14 mouse cellular contexts compared by ENCODE assay signal in the genomic region with DNA sequence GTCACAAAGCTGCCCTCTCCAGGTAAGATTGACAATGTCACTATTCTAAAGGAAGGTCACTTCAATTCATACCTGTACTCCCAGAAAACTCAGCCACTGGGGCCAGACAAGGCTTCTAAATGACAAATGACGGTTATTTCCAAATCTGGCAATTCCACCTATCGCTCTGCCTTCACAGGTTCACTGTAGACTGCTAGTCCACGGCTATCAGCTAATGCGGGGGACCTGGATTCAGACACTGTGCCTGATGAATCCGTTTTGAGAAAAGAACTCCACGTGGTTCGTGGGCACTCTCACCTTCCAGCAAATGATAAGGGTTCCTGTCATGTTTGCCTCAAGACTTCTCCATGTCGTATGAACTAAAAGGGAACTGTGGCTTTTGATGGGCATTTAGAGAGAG.
"Had no signal": no experiment of that assay in that cellular context is flagged by ENCODE, and none has a peak within 500 bp of the region (broad histone marks: within the 10 kb centered on the region; RNA-seq: fewer than 3 reads in every experiment).

No protein-coding gene starts in this region.

- H3K9ac ChIP-seq: liver, embryonic 13.5 days; midbrain, embryonic 13.5 days; stomach, embryonic 15.5 days had no signal

- H3K9me3 ChIP-seq: liver, embryonic 13.5 days; midbrain, embryonic 13.5 days; stomach, embryonic 15.5 days had no signal

- H3K27me3 ChIP-seq: midbrain, embryonic 13.5 days had no signal

- H3K36me3 ChIP-seq: liver, embryonic 13.5 days; stomach, embryonic 15.5 days had no signal

- H3K27ac ChIP-seq: kidney, postnatal 0 days; liver, embryonic 13.5 days; macrophage; midbrain, embryonic 13.5 days; stomach, embryonic 15.5 days had no signal

- DNase-seq: kidney, adult 2 months; kidney, postnatal 25 days; liver, embryonic 13.5 days; lung, adult 2 months; lung, postnatal 14 days; right cerebral cortex, adult 18-20 months; right cerebral cortex, postnatal 14 days; right cerebral cortex, postnatal 4 days; thymus, postnatal 25 days had no signal

- H3K4me2 ChIP-seq: liver, embryonic 13.5 days; midbrain, embryonic 13.5 days; stomach, embryonic 15.5 days had no signal

- ATAC-seq: intestine, postnatal 0 days; midbrain, embryonic 13.5 days had no signal

- H3K4me3 ChIP-seq: liver, embryonic 13.5 days; midbrain, embryonic 13.5 days; stomach, embryonic 15.5 days had no signal
